Mouse (Mus musculus) right cerebral cortex, adult 18-20 months (tissue): ENCODE results near the gene Abracl.

Experiments
- DNase-seq: peaks from one replicate; pipeline ENCODE4 v3.0.0; 2022; ENCODE audit warnings: mixed read lengths

Gene Abracl

DNA sequence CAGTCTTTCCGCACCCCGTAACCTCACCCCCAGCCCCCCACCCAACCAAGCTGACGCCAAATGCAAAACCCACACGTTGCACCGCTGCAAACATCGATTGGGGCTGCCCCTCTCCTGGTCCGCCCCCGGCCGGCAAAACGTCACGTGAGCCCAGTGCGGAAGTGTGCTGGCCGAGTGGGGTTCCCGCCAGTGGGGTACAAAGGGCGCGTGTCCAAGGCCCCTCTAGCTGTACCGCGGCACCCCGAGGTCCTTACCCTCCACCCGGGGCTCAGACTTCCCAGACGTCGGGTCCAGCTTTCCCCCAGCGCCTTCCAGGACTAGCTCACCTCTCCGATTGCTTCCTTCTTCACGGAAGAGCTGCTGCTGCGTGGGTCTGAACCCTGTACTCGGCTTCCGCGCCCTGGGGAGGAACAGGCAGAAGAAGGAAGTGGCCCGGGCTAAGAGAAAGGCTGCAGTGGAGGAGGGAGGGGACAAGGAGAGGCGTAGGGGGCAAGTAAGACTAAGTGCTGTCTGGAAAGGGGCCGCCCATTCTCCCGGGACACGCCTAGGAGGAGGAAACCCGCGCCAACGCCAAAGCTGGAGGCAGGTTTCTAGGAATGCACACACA is at the start of gene Abracl:
Gene Abracl (minus strand): TSS at position 548 of the 607 bp plus-strand sequence.
- peak; percentile 80 for DNase-seq

DNA sequence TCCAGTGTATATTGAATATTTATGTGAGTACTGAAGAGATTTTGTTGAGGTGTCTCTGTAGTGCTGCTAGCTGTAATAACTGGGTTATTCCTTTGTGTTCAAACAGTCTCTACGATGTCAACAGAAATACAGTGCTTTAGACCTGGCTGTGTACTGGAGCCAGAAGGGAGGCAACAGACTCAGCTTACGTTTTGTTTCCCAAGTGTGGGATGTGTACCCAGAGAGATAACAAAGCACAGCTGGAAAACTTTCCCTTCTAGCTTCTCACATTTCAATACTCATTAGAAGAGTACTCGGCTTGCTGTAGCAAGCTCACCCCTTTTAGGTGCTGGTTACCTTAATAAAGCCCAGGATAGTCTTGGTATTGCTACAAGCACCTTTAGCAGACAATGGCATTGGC is 49.8 kb upstream of the Abracl start:
- no peak for DNase-seq

GRCm38 (mm10) chr10:18070616-18071015 is 47.5 kb upstream of the Abracl start:
- no peak for DNase-seq

DNA sequence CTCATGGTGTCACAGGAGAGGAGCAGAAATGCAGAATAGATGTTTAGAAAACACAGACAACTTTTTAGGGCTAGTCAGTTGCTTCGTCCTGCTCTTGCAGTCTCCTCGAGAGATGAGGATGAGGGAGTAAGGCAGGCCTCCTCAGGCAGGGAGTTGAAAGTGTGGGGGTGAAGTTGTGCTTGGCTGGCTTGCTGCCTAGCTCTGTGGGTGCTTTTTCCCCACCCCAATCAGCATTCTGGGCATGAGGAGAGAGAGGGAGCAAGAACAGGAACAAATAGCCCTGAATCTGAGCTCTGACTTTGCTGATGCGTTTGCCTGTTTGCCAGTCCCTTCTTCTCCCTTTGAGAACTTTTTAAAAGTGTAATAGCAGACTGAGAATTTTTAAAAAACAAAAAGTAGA is 47.1 kb upstream of the Abracl start:
- peak; percentile 86 for DNase-seq

GRCm38 (mm10) chr10:18069576-18069975 is 46.5 kb upstream of the Abracl start:
- no peak for DNase-seq

- DNase-seq = no peak
Observed at GRCm38 (mm10) chr10:18068880-18069279, 45.8 kb upstream of the Abracl start.

GRCm38 (mm10) chr10:18067761-18068446 is 44.8 kb upstream of the Abracl start:
- DNase-seq = no peak

GRCm38 (mm10) chr10:18066031-18066439 is 42.9 kb upstream of the Abracl start:
- no peak for DNase-seq

- no peak for DNase-seq
Observed at GRCm38 (mm10) chr10:18064606-18065228, 41.6 kb upstream of the Abracl start.

DNA sequence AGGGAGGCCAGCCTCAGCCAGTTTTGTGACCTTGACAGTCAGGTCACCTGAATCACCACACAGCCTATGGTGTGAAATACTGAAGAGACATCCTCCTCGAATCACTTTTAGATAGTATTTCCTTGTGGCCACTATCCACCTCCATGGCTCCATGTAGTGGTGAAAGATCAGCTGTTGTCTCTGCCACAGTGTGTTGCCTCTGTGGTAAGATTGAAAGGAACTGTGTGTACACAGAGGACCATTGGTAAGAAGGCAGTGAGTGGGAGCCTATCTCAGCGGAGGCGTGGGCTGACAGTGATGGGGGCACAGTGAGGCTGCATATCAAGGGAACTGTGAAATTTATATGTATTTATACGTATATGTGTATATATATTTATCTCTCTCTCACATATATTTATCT is 38.4 kb upstream of the Abracl start:
- no peak for DNase-seq

DNA sequence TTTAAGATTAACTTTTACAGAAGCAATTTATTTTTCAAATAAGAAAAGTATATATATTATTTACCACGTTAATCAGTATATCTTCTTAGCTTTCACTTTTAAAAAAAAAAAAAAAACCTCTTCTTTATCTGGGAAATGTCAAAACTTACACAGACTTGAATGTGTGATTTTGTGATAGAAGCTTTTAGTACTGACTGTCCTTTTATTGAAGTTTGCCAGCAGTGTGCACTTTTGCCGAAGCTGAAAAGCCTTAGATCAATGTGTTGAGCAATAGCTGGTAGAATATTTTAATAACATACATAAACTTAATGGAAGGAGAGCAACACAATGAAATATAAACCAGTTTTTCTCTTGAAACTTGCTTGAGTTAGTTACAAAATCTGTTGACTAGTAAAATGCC is 37.7 kb upstream of the Abracl start:
- no peak for DNase-seq

DNA sequence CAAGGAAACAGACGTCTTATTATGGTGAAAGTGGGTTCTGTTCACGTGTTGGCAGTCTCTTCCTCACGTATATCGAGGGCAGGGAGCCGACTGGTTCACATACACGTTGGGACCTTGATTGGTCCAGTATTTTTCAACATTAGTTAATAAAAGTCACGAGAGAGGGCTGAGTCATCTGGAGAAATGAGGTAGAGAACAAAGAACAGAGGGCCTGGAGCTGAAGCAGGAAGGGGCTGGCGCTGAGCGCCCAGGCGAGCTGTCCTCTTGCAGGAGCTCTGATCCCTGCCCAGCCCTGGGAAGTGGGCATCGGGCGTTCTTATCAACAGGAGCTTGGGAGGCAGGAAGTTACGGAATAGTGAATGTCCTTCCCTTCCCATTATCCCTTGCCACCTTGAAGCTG is 36.7 kb upstream of the Abracl start:
- no peak for DNase-seq

- DNase-seq = no peak
Observed at GRCm38 (mm10) chr10:18058681-18059338, 35.7 kb upstream of the Abracl start.

DNA sequence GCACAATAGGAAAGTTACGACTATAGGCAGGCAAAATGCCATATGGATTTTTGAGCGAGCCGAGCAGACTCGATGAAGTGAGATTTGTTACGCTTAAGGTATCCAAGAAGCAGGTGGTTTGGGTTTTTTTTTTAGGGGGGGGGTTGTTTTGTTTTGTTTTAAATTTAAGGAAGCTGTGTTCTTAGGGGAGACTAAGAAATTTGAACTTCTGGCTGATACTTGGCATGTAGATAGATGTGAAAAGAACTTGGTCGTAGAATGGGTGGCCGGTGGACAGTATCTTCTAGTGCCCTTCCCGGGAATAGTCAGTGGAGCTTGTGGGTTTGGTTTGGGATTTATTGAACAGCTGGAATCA is 33.3 kb upstream of the Abracl start:
- no peak for DNase-seq

GRCm38 (mm10) chr10:18055696-18056390 is 32.8 kb upstream of the Abracl start, which contains the start of gene Reps1:
TSS of gene Reps1 (plus strand) at chr10:18055861.
- DNase-seq = peak; percentile 15

DNA sequence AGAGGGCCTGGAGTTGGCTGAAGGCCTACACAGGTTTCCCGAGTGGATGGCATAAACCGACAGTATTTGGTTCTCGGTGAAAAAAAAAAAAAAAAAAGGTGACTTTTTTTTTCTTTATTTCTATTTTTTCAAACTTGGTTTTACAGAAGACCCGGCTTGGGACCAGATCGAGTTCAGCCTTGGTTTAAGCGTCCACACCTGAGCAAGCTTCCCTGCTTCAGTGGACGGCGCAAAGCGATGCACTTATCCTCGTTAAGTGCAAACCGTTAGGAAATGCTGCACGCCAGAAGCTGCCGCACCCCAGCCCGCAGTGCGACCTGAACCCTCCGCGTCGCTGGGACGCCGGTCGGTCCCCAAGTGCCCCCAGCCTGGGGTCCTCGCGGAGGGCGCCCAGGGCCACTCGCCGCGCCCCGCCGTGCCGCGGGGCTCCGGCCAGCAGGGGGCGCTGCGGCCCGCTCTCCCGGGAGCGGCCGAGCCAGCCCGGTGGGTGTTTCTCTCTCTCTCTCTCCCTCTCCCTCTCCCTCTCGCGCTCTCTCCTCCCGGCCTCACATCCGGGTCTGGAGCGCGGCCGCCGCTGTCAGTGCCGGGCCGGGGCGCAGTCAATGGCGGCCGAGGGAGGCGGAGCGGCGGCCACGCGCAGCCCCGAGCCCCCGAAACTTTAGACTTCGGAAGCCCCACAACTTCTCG is 32.1 kb upstream of the Abracl start:
- DNase-seq = peak; percentile 85

- DNase-seq = no peak
Observed at GRCm38 (mm10) chr10:18047380-18048146, 24.5 kb upstream of the Abracl start.

GRCm38 (mm10) chr10:18046380-18046779 is 23.3 kb upstream of the Abracl start:
- DNase-seq = no peak

- DNase-seq = no peak
Observed at GRCm38 (mm10) chr10:18036849-18037248, 13.8 kb upstream of the Abracl start.

GRCm38 (mm10) chr10:18034408-18034807 is 11.3 kb upstream of the Abracl start:
- DNase-seq = no peak

GRCm38 (mm10) chr10:18022312-18022711 is 776 bp downstream of the Abracl start:
- peak; percentile 49 for DNase-seq
